Mouse (Mus musculus): ENCODE measurements around the gene St3gal5.
"Not testable (repeated sequence)": the region's sequence is repeated elsewhere in the genome, so short reads cannot be mapped to it uniquely, and the experiment has no call there.

The St3gal5 gene

GRCm38 (mm10) chr6:72097181-72097995 is at the start of gene St3gal5:
TSS of gene St3gal5 (plus strand) at chr6:72097592.
- peak; percentile 87 to 93 for DNase-seq

GRCm38 (mm10) chr6:72048643-72049042 is 48.7 kb upstream of the St3gal5 start:
- no peak for DNase-seq

- no peak for DNase-seq
These were observed 47.5 kb upstream of the St3gal5 start for GRCm38 (mm10) chr6:72049941-72050340.

- DNase-seq, result no peak
These were observed 46.6 kb upstream of the St3gal5 start for GRCm38 (mm10) chr6:72050827-72051226.

- DNase-seq, result no peak
These were observed 46.1 kb upstream of the St3gal5 start for GRCm38 (mm10) chr6:72051247-72051646.

- DNase-seq, result no peak
These were observed 45.6 kb upstream of the St3gal5 start for GRCm38 (mm10) chr6:72051757-72052156.

- DNase-seq, result no peak
These were observed 40.8 kb upstream of the St3gal5 start for GRCm38 (mm10) chr6:72056548-72056947.

- no peak for DNase-seq
These were observed 38.9 kb upstream of the St3gal5 start for GRCm38 (mm10) chr6:72058398-72058889.

GRCm38 (mm10) chr6:72060677-72061076 is 36.7 kb upstream of the St3gal5 start:
- DNase-seq, result not testable (repeated sequence)

GRCm38 (mm10) chr6:72063718-72064117 is 33.7 kb upstream of the St3gal5 start:
- no peak for DNase-seq

- no peak for DNase-seq
These were observed 31.4 kb upstream of the St3gal5 start for GRCm38 (mm10) chr6:72065988-72066387.

- no peak for DNase-seq
These were observed 29.0 kb upstream of the St3gal5 start for GRCm38 (mm10) chr6:72068436-72068835.

- DNase-seq, result no peak
These were observed 26.0 kb upstream of the St3gal5 start for GRCm38 (mm10) chr6:72071281-72071870.

GRCm38 (mm10) chr6:72073781-72074180 is 23.6 kb upstream of the St3gal5 start:
- no peak for DNase-seq

GRCm38 (mm10) chr6:72076512-72076911 is 20.9 kb upstream of the St3gal5 start:
- DNase-seq, result no peak

GRCm38 (mm10) chr6:72078178-72078577 is 19.2 kb upstream of the St3gal5 start:
- DNase-seq, result no peak

GRCm38 (mm10) chr6:72081318-72082024 is 15.9 kb upstream of the St3gal5 start:
- no peak for DNase-seq

GRCm38 (mm10) chr6:72087402-72087801 is 10.0 kb upstream of the St3gal5 start:
- DNase-seq, result no peak

- no peak for DNase-seq
These were observed 7.5 kb upstream of the St3gal5 start for GRCm38 (mm10) chr6:72089865-72090264.

- DNase-seq, result no peak
These were observed 6.4 kb upstream of the St3gal5 start for GRCm38 (mm10) chr6:72091007-72091406.

- DNase-seq, result no peak
These were observed 4.3 kb upstream of the St3gal5 start for GRCm38 (mm10) chr6:72093121-72093520.

- no peak for DNase-seq
These were observed 1.2 kb upstream of the St3gal5 start for GRCm38 (mm10) chr6:72096217-72096616.

- no peak for DNase-seq
These were observed 723 bp upstream of the St3gal5 start for GRCm38 (mm10) chr6:72096669-72097068.
